Mouse (Mus musculus): ENCODE measurements around the gene Cacna1d.

Cacna1d gene

DNA sequence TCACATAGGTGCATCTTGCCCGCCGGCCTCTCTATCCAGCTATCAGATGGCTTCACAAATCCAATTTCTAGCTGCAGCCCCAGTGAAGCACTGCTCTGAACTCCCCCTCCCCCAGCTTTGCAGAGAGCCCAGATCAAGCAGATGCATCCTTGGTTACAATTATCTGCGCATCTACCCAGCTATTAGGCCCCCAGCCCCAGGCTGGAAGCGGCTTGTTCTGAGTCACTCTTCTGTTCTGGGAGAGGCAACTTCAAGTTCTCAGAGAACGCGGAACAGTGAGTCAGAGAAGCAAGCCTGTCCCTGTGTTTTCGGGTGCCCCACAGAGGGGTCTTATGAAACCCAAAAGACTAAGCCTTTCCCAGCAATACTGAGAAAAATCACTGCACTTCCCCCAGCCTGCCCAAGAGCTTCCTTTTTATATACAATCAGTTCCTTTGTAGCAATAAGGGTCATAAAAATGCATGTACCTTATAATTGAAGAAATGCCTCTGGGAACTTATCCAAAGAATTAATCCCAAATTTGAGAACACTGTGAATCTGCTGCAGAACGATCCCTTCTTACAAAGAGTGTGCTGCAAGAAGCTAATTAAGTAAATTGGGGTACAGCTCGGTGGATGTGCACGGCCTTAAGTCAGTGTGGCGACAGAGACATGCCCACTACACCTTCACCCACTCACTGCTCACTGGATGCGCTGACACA, 235.4 kb downstream of the Cacna1d start:
- DNase-seq: no peak

DNA sequence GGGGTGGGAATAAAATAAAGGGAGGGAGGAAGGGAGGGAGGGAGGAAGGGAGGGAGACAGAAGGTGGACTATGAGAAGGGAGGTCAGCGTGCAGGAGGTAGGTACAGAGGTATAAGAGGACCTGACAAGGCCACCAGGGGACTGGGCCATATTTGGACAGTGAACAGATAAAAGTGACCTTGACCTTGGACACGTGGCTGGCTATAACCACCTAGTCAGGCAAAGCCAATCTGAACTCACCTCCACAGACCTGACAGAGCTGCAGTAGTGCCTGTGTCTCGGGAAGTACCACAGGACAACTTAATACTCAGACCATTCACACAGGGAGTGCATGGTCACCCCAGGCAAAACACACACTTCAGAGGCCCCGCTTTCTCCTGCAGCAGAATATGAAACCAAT, 236.5 kb downstream of the Cacna1d start:
- DNase-seq: no peak

DNA sequence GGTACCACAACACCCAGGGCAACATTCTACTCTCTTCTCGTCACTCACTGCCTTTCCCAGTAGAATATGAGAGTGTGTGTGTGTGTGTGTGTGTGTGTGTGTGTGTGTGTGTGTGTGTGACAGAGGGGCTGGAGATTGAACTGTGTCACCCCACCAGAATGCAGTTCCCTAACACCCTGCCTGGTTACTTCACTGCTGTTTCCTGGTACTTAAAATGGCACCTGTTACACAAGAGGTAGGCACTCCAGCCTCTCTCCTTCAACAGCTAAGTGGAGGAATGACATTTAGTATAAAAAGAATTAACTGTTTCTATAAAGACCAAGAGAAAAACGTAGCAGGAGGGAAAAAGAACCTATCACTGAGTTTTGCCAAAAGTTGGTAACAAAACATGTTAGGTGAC, 238.4 kb downstream of the Cacna1d start:
- DNase-seq: no peak

DNA sequence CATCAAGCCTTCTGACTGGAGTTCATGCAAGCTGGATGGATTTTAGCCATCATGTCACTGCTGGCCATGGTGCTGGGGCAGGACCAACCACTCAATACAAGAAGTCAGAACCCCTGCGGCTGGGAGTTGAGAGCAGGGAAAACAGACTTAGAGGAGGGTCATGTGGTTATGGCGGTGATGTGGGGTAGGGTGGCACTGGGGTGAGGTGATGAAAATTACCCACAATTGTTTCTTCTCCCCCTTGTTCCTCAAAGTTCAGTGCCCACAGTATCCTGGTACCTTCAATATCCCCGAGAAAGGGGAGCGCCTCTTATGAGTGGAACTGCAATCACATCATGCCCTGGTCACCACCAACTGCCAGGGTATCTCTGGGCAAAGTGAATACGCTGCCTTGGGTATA, 239.9 kb downstream of the Cacna1d start:
- no peak for DNase-seq

DNA sequence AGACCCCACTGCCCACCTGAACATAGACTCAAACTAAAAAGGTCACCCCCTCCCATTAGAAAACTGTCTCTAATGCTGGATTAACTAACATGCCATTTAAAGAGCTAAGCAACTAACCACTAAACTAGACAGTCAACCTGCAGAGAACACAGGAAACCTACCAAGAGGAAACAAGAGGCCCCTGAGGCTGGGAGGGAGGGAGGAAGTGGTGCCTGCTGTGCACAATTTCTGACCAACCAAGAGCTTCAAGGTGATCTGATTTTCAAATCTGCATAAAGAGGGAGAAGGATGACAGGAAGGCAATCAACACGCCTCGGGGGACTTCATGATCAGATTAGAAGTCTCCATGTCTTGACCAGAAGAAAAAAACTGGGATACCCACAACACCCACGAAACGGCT, 241.7 kb downstream of the Cacna1d start:
- DNase-seq: no peak

DNA sequence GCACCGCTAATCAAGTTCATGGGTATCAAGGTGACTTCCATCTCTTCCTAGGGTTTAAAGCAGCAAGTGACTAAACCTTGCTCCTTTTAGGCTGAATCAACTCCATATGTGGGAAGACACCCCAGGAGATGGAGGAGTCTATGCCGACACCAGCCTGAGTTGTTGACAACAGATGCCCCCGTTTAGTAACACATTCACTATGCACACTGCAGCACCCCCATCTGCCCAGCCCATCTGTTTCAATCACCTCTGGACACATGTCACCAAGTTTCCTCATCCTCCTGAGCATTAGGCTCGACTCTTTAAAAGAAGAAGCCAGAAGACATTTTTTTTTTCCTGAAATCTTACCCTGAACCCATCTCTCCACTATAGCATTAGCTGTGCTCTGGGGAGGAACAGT, 242.4 kb downstream of the Cacna1d start:
- DNase-seq: no peak

DNA sequence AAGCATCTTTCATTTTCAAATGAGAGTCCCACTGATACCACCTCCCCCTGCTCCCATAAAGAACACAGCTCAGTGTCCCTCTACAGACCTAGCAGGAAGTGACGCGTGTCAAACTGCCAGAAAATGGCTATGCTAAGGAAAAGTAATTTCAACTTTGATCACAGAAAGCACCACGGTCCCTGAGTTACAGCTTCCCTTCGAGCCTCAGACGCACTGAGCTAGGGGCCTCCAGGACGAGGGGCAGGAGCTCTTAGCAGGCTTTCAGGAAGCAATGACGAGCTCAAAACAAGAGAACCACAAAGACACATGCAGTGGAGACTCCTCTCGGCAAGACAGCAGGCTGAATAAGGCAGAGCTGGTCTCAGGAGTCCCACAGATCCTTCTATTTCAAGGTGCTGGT, 243.1 kb downstream of the Cacna1d start:
- no peak for DNase-seq

DNA sequence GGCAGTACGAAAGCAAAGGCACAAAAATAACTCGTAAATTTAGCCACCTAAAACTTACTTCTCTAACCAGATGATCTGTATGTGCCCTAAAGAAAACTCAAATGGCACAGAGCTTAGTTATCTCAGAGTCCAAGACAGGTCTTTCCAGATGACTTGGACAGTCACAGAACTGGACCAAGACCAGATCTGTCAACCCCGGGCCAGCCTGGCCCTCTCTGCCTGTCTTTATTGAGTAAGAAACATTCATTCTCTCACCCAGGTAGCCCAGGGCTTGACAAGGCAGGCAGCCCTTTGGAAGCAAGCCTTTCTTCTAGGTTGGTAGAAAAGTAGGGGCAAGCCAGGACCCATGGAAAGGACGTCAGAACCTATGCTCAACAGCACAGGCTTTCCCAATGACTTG, 243.6 kb downstream of the Cacna1d start:
- DNase-seq: no peak

DNA sequence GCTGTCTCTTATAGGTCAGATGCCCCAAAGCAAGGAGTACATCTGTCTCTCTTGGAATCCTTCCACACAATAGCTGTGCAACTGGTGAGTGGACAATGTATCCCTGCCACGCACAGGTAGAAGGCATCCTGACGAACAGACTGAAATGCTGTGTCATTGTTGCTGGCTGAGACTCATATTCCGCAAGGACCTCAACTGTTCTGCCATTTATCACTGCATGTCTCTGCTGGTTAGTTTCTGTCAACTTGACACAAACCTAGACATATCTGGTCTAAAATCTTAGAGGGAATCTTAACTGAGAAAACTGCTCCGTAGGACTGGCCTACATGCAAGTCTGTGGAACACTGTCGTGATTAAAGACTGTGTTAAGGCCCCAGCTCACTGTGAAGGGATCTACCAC, 246.5 kb downstream of the Cacna1d start:
- no peak for DNase-seq

DNA sequence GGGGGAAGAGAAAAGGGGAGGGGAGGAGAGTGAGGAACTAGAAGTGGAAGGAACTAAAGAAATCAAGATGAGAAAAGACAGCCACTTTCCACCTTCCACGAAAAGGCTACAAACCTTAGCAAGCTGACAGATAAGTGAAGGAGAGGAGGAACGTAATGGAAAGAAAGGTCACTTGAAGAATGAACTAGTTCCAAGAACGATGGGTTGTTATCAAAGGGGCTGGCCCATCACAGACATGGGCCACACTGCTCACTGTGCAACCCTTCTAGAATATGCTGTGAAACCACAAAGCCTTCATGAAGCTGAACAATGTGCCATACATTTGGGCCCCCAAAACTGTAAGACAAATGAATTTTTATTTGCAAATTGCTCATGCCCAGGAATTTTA, 248.4 kb downstream of the Cacna1d start:
- DNase-seq: no peak

DNA sequence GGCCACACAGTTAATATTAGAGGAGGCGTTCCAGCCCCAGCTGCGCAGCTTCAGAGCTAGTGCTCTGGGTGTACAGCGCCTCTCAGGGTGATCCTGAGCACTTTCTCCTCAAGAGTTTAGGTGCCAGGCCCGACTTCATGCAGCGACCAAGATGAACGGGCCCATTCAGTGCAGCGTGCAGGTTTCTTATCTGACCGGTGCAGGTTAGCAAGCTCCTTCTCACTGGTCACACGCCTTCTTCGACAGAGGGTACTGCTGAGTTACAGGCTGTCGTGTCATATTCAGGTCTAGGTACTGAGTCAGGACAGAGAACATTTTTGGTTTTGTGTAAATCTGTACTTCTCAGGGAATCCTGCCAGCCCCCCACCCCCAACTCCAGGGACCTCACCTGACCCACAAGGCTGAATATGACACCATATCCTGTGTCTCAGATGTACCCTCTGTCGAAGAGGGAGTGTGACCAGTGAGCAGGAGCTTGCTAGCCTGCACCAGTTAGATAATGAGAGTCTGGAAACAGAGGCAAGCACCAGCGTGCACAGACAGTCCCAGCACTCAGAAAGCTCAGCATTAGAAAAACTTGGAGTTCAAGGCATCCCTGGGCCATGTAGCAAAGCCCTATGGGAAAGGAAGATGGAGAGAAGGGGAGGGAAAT, 249.0 kb downstream of the Cacna1d start:
- DNase-seq: no peak

DNA sequence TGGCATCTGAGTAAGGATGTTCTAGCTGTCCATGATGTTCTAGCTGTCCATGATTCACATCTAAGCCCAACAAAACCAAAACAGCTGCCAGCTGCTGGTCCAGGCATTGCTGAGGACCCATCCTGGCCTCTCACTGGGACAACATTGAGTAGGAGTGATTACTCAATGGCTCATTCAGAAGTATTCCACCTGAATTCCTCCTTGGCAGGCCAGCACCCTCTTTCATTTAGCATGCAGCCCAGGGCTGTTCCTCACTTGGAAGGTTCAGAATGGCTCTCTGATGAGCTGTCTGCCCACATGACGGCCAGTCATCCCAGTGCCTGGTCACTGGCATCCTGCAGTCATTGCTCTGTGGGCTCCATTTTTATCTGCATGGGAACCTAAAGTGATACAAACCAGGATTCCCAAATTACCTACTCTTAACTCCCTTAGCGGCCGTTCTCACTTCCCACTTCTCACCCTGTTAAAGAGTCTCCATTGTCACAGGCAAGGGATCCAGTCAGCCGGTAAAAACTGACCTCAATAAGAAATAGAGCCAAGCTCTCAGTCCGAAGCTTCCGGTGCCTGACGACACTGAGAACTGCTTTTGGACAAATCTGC, 250.2 kb downstream of the Cacna1d start:
- no peak for DNase-seq

DNA sequence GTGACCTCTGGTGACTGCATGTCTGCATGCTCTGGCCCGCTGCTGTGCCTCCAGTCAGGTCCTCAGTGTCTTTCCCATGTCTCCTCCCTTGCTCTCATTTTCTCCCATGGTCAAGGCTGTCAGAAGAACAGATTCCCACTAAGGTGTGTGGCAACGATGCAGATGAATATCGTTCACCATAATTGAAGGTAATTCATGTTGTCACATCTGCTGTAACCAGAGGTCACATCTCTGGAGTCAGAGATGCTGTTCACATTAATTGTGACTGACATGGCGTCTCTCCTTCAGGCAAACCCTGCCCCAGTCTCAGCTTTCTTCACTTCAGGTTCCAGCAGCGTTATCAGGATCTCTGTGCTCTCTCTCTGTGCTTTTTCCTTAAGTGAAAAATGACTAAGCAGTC, 252.4 kb downstream of the Cacna1d start:
- DNase-seq: no peak

DNA sequence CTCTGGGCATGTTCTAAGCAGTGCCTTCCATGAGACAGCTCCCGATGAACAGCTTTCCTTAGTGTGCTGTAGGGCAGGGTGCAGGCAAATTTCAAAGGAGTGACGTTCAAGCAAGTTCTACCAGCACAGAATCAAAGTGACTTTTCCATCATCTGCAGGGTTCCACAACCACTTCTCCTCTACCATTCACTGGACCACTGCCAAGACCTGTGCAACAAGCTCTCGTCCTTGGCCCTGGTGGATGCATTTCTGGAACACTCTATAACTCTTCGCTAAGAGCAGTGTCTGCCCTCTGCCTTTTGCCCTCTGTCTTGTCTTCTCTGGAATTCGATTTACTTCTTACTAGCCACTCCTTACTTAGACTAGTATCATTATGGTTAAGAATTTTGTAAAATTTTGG, 266.1 kb downstream of the Cacna1d start:
- no peak for DNase-seq

DNA sequence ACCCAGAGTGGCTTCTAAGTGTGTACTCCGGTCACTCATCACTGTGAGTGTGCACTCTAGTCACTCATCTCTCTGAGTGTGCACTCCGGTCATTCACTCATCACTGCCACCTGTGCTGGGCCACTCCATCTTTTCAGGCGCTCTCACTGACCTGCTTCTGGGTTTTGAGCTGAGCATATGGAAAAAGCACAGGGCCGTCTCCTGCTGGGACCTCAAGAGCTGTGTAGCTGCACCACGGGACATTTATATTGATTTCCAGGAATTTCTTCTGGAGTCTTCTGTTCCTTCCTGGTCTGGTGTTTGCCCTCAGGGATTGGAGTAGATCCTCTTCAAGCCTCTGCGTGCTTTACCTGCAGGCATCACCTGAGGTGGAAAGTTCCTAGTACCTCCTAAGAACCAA, 269.2 kb downstream of the Cacna1d start:
- DNase-seq: no peak

DNA sequence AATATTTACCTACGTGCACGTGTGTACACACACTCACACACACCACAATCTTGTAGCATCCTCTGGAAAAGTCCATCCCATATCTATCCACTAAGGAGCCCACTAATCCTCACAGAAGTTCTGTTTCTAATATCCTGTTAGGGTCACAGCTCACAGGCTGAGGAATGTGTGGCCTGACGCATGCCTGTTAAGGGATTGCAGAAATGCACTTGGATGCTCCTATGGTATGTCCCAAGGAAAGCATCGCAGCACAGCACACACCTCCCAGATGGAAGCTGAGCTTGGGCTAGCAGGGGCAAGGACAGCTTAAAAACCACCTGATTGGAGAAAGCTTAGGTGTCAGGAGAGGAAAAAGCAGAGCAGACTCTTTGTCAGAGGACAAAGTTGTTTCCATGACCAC, 271.4 kb downstream of the Cacna1d start:
- no peak for DNase-seq

DNA sequence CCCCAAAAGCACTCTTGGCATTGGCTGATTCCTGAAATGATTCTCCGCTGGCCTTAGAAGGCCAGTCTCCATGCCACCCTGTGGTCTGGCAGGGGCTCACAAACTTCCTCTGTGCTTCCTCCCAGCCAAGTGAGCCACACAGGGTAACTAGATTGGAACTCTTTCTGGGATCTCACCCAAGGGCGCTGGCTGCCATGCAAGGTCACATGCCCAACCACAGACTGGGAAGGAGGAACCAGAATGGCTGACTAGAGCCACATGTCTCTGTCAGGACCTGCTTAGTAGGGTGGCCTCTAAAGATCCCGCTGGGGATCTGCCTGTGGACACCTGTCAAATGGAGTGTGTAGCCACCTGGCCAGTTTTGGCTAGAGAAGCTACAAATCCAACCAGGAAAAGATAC, 273.1 kb downstream of the Cacna1d start:
- DNase-seq: peak; percentile 29

DNA sequence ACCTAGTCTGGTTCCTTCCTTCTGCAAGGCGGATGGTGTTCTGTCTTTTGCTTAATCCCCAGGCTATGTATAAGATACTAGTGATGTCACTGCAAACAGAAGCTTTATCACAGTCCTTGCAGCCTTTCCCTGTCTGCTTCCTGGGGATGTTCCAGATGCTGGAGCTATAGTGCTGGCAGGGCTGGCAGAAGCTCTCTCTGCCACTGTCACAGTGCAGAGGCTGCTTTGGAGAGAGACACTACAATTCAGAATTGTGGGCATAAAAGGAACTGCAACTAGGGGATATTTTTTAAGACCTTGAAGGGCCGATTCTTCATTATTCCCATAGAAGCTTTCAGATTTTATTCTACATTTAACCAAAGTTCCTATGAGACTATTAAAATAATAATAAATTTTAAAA, 274.1 kb downstream of the Cacna1d start:
- DNase-seq: no peak

DNA sequence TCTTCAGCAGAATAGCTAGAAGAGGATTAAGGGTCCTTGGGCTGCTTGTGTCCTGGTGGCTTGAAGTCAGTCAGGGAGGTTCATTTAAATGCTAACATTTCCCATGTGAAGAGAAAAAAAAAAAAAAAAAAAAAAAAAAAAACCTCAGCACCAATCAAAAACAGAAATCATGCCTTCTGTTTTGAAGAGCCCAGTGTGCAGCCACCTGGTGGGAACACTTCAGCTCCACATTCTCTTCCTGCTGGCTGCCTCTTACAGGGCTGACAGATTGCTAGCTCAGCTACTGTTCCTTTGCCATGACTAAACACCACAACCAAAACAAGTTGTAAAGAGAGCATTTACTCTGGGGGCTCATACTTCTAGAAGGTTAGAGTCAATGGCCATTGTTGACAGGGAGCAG, 283.1 kb downstream of the Cacna1d start:
- no peak for DNase-seq

DNA sequence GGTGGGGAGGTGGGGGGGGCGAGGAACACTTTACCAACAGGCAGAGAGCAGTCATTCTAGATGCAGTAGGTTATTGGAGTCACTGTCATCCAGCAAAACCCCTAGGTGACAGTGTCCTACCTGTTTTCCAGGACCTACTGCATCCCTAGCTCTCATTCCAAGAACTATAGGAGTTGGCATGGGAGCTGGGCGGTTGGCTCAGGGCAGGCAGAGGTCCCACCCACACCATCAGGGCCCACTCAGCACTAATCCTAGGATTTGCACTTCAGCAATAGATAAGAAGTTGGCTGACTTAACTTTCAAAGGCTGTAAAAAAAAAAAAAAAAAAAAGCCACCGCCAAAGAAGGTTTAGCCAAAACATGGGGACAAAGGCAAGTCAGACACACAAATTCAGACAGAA, 285.4 kb downstream of the Cacna1d start:
- no peak for DNase-seq

DNA sequence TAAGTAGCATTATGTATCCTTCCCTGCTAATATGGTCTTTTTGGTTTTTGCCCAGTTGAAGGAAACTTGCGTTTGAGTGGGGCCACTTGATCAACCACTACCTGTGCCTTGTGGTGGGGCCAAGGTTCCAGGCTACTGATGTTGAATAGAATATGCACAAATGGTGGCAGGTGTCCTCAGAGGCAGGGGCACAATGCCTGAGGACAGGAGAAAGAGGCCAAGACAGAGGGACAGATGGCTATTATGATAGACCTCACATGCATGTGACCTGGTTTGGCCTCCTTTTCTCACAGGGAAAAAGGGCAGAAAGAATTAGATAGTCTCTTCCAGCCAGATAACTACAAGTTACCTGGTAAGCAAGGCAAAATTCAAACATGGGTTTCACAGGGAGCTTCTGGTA, 286.7 kb downstream of the Cacna1d start:
- no peak for DNase-seq

DNA sequence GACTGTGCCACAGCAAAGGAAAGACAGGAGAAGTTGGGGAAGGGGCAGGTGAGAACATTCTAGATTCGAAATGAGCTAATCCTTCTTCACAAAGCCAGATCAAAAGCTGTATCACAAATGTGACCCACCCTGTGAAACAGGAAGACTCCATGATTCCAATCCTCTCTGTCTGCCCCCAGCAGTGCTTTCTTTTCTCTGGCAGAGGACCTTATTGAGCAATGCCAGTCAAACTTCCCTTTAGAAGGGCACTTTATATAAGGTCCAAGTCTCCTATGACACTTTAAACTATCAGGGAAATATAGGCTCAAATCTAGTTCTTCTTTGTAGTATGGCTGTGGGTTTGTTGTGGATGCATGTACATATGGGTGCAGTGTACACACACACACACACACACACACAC, 290.9 kb downstream of the Cacna1d start:
- no peak for DNase-seq

DNA sequence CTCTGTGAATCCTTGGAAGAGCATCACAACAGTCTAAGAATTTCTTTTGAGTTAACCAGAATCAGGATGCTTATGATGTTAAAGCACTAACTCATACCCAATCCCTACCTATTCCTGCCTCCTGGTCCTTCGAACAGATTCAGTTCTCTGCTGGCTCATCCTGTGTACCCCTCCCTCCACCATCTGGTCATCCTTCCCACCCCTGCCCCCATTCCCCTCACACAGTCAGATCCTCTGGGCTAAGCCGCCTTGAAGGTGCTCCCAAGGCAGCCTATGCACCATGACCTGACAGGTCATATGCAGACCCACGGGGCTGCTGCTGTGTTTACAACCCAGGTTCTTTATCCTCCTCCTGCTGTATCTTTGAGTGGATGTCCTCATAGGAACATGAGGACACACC, 292.4 kb downstream of the Cacna1d start:
- DNase-seq: no peak

DNA sequence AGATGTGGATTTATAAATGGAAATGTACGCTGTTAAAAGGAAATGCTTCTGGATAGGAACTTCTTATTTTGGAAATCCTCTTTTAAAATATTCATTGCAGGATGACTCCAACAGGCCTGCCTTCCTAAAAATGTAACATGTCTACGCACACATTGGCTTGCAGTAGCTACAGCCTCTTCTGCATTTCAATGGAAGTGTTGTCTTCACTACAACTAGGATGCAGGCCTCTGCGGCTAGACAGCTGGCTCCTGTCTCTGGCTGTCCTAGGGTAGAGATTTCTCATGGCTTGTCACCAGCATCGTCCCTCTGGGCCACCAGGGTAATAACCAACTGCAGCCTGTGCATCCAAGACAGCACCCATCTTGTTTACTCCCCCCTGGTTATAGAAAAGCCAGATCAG, 293.1 kb downstream of the Cacna1d start:
- DNase-seq: no peak

DNA sequence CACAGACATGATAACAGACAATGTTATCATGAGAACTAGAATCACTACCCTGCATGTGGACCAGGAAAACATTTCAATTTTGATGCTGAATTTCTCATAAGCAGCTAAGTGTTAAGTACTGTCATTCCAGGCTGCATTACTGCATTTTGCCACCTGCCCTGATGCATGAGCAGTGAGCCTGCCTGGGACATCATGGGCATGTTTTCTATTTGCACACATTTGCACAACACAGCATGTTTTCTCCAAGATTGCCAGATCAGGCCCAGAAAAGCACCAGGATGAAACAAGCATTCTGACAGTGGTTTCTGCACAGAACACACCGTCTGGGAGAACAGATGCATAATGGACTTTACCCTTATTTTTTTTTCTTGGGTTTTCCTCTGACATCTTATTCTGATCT, 294.3 kb downstream of the Cacna1d start:
- no peak for DNase-seq

Measured in right cerebral cortex, postnatal 4 days (tissue).